Mouse (Mus musculus) MEL (cell line): Measurements from ENCODE around the gene Pax6. TPM values are rescaled to one million over a fixed set of nuclear protein-coding genes. Genes with fewer than 3 reads are reported as not detected.

Experiments
- DNase-seq: peaks from one replicate; pipeline ENCODE4 v3.0.0; 2011; ENCODE audit warnings: low read depth, low spot score
- H3K27ac ChIP-seq: 2 replicates; pipeline ENCODE4 v1.5.1; 2012; ENCODE audit warnings: low read depth, mild to moderate bottlenecking, control low read depth, low read length, moderate library complexity; ENCODE audit not compliant: control insufficient read depth
- H3K27me3 ChIP-seq, 2 experiments: fragments of 150-350 bp in 1 of 2; sonication (generic) in 1 of 2; 2 replicates each; pipeline ENCODE4 v1.6.1; 2012; ENCODE audit warnings: low read length in 2 of 2, mild to moderate bottlenecking in 2 of 2, improper control_type of control experiment in 1 of 2, moderate library complexity in 1 of 2; ENCODE audit not compliant: insufficient read depth in 2 of 2, control insufficient read depth in 1 of 2
- H3K36me3 ChIP-seq, 2 experiments: 2 replicates each; pipeline ENCODE4 v1.6.1; 2012 to 2014; ENCODE audit warnings: low read length in 2 of 2, improper control_type of control experiment in 1 of 2, inconsistent platforms in 1 of 2, mild to moderate bottlenecking in 1 of 2; ENCODE audit not compliant: insufficient read depth in 2 of 2, control insufficient read depth in 1 of 2
- H3K4me1 ChIP-seq, 2 experiments: fragments of 150-350 bp in 1 of 2; sonication (generic) in 1 of 2; 2 replicates each; pipeline ENCODE4 v1.6.1; 2012; ENCODE audit warnings: low read length in 2 of 2, improper control_type of control experiment in 1 of 2, mild to moderate bottlenecking in 1 of 2; ENCODE audit not compliant: insufficient read depth in 2 of 2, control insufficient read depth in 1 of 2
- H3K4me3 ChIP-seq, 2 experiments: fragments of 150-350 bp in 1 of 2; sonication (generic) in 1 of 2; 2 replicates each; pipeline ENCODE4 v1.5.1; 2012; ENCODE audit warnings: low read depth in 2 of 2, low read length in 2 of 2, mild to moderate bottlenecking in 2 of 2, moderate library complexity in 2 of 2, control low read depth in 1 of 2, improper control_type of control experiment in 1 of 2; ENCODE audit not compliant: control insufficient read depth in 1 of 2, insufficient read depth in 1 of 2
- H3K79me2 ChIP-seq: 2 replicates; pipeline ENCODE4 v1.6.1; 2012; ENCODE audit warnings: mild to moderate bottlenecking, low read length, moderate library complexity; ENCODE audit not compliant: control insufficient read depth, poor library complexity, insufficient read depth
- H3K9ac ChIP-seq: 2 replicates; pipeline ENCODE4 v1.6.1; 2012; ENCODE audit warnings: low read depth, mild to moderate bottlenecking, control low read depth, low read length, moderate library complexity; ENCODE audit not compliant: control insufficient read depth, poor library complexity, severe bottlenecking
- H3K9me3 ChIP-seq: fragments of 150-350 bp; sonication (generic); replicated peaks from 2 replicates; pipeline ENCODE4 v1.6.1; 2012; ENCODE audit warnings: mild to moderate bottlenecking, low read length, improper control_type of control experiment, moderate library complexity; ENCODE audit not compliant: insufficient read depth
- BHLHE40 ChIP-seq: IDR thresholded peaks from 2 replicates; pipeline ENCODE4 v1.6.1; 2012; ENCODE audit warnings: low read depth, mild to moderate bottlenecking, inconsistent platforms, low read length, improper control_type of control experiment, borderline replicate concordance
- CHD1 ChIP-seq: IDR thresholded peaks from 2 replicates; pipeline ENCODE4 v1.6.1; 2012; ENCODE audit warnings: low read depth, mild to moderate bottlenecking, inconsistent platforms, low read length, improper control_type of control experiment
- CHD2 ChIP-seq: IDR thresholded peaks from 2 replicates; pipeline ENCODE4 v1.6.1; 2011; ENCODE audit warnings: low read length, improper control_type of control experiment
- CTCF ChIP-seq, 3 experiments: IDR thresholded peaks in 2 of 3; conservative IDR thresholded peaks in 1 of 3; 2 replicates each; pipeline ENCODE4 v1.5.1; 2011 to 2012; ENCODE audit warnings: low read length in 3 of 3, low read depth in 2 of 3, mild to moderate bottlenecking in 2 of 3, improper control_type of control experiment in 1 of 3, inconsistent platforms in 1 of 3, mixed read lengths in 1 of 3, moderate library complexity in 1 of 3; ENCODE audit not compliant: control insufficient read depth in 1 of 3, insufficient read depth in 1 of 3, poor library complexity in 1 of 3, severe bottlenecking in 1 of 3
- ELF1 ChIP-seq: IDR thresholded peaks from 2 replicates; pipeline ENCODE4 v1.6.1; 2014; ENCODE audit warnings: low read depth, mild to moderate bottlenecking, inconsistent platforms, low read length, improper control_type of control experiment, moderate library complexity
- ETS1 ChIP-seq: IDR thresholded peaks from 2 replicates; pipeline ENCODE4 v1.6.1; 2012; ENCODE audit warnings: low read depth, mild to moderate bottlenecking, inconsistent platforms, low read length, improper control_type of control experiment, moderate library complexity
- GABPA ChIP-seq: IDR thresholded peaks from 2 replicates; pipeline ENCODE4 v1.6.1; 2012; ENCODE audit warnings: low read depth, mild to moderate bottlenecking, inconsistent platforms, low read length, improper control_type of control experiment, moderate library complexity
- JUND ChIP-seq: IDR thresholded peaks from 2 replicates; pipeline ENCODE4 v1.6.1; 2011; ENCODE audit warnings: low read depth, mild to moderate bottlenecking, improper control_type of control experiment, low read length
- KAT2A ChIP-seq: conservative IDR thresholded peaks from 2 replicates; pipeline ENCODE4 v1.6.1; 2012; ENCODE audit warnings: low read depth, low read length, improper control_type of control experiment, inconsistent platforms
- MAFK ChIP-seq: IDR thresholded peaks from 2 replicates; pipeline ENCODE4 v1.6.1; 2011; ENCODE audit warnings: low read depth, mild to moderate bottlenecking, low read length, improper control_type of control experiment, borderline replicate concordance
- MAX ChIP-seq: IDR thresholded peaks from 2 replicates; pipeline ENCODE4 v1.6.1; 2011; ENCODE audit warnings: low read length, improper control_type of control experiment
- MAZ ChIP-seq: IDR thresholded peaks from 2 replicates; pipeline ENCODE4 v1.6.1; 2012; ENCODE audit warnings: low read depth, mild to moderate bottlenecking, inconsistent platforms, low read length, improper control_type of control experiment
- MEF2A ChIP-seq: IDR thresholded peaks from 2 replicates; pipeline ENCODE4 v1.6.1; 2014; ENCODE audit warnings: low read depth, mild to moderate bottlenecking, inconsistent platforms, low read length, improper control_type of control experiment; ENCODE audit not compliant: poor library complexity, insufficient replicate concordance, severe bottlenecking; ENCODE audit errors: extremely low read depth
- MXI1 ChIP-seq: IDR thresholded peaks from 2 replicates; pipeline ENCODE4 v1.6.1; 2011; ENCODE audit warnings: mild to moderate bottlenecking, low read depth, low read length, improper control_type of control experiment
- MYB ChIP-seq: IDR thresholded peaks from 2 replicates; pipeline ENCODE4 v1.6.1; 2011; ENCODE audit warnings: mild to moderate bottlenecking, low read depth, low read length, improper control_type of control experiment
- NRF1 ChIP-seq: IDR thresholded peaks from 2 replicates; pipeline ENCODE4 v1.6.1; 2014; ENCODE audit warnings: low read depth, mild to moderate bottlenecking, inconsistent platforms, low read length, improper control_type of control experiment, moderate library complexity; ENCODE audit not compliant: poor library complexity, insufficient read depth, severe bottlenecking
- POLR2AphosphoS2 ChIP-seq: IDR thresholded peaks from 2 replicates; pipeline ENCODE4 v1.6.1; 2011; ENCODE audit warnings: low read length, improper control_type of control experiment
- RAD21 ChIP-seq: IDR thresholded peaks from 2 replicates; pipeline ENCODE4 v1.6.1; 2011; ENCODE audit warnings: mild to moderate bottlenecking, low read depth, low read length, improper control_type of control experiment
- SIN3A ChIP-seq: IDR thresholded peaks from 2 replicates; pipeline ENCODE4 v1.6.1; 2012; ENCODE audit warnings: low read length, improper control_type of control experiment, inconsistent platforms
- TAL1 ChIP-seq: IDR thresholded peaks from 2 replicates; pipeline ENCODE4 v1.6.1; 2012; ENCODE audit warnings: mild to moderate bottlenecking, inconsistent platforms, low read length, moderate library complexity, mixed read lengths
- UBTF ChIP-seq: IDR thresholded peaks from 2 replicates; pipeline ENCODE4 v1.6.1; 2012; ENCODE audit warnings: low read depth, mild to moderate bottlenecking, inconsistent platforms, low read length, improper control_type of control experiment, moderate library complexity, borderline replicate concordance; ENCODE audit not compliant: insufficient read depth
- USF1 ChIP-seq: IDR thresholded peaks from 2 replicates; pipeline ENCODE4 v1.6.1; 2014; ENCODE audit warnings: low read depth, mild to moderate bottlenecking, inconsistent platforms, low read length, improper control_type of control experiment, moderate library complexity
- USF2 ChIP-seq, 2 experiments: IDR thresholded peaks; 2 replicates each; pipeline ENCODE4 v1.6.1; 2011 to 2012; ENCODE audit warnings: improper control_type of control experiment in 2 of 2, low read length in 2 of 2, borderline replicate concordance in 1 of 2, inconsistent platforms in 1 of 2, low read depth in 1 of 2, mild to moderate bottlenecking in 1 of 2; ENCODE audit not compliant: insufficient read depth in 1 of 2
- ZKSCAN1 ChIP-seq: IDR thresholded peaks from 2 replicates; pipeline ENCODE4 v1.6.1; 2012; ENCODE audit warnings: low read depth, mild to moderate bottlenecking, inconsistent platforms, low read length, improper control_type of control experiment, moderate library complexity
- ZNF384 ChIP-seq: IDR thresholded peaks from 2 replicates; pipeline ENCODE4 v1.6.1; 2012; ENCODE audit warnings: low read depth, mild to moderate bottlenecking, inconsistent platforms, low read length, improper control_type of control experiment
- polyA plus RNA-seq, 2 experiments: library from polyadenylated mRNA; stranded (reverse) in 1 of 2; unstranded in 1 of 2; fragments of >175 nt in 1 of 2; fragments of >200 nt in 1 of 2; gene quantifications; 2 replicates each; pipeline versions ENCODE4 v1.2.1 to v1.2.4; 2012; ENCODE audit warnings: low replicate concordance in 2 of 2, low read depth in 1 of 2; ENCODE audit not compliant: insufficient read length in 2 of 2, insufficient read depth in 1 of 2, missing spikeins in 1 of 2
- total RNA-seq: library from RNA; depleted of rRNA; stranded (reverse); fragments of 300-350 nt; gene quantifications from 2 replicates; pipeline ENCODE4 v1.2.3, GENCODE M21; 2012

Gene Pax6
- total and polyA plus RNA-seq, 3 experiments, result 7.5 to 17.6 TPM; not detected in 1

DNA sequence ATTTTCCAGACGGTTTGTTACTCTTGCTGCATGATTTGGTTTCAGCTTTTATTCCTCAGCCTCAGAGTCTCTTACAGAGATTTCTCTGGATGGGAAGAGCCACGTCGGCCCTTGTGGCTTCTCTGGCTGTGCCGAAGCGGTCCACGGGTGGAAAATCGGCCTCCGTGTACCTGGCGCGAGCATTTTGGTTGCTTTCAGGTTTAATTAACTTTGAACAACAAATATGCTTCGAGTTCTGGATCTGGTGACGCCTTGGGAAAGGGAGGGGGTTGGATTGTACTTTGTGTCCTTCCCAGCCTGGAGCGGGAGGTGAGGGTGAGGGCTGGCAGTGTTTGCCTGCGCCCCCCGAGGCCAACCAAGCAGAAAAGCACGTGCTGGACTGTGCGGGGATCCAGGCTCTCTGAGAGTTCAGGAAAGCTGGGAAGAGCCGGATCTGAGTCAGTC is 7.1 kb upstream of the Pax6 start:
- DNase-seq, result no peak
- Histone ChIP-seq H3K9ac (no peak overlapping the region), H3K27ac (no peak overlapping the region), H3K36me3 (no peaks in the 10 kb centered on the region), H3K27me3 (no peaks in the 10 kb centered on the region; a peak in 2 of 4 replicates), H3K9me3 (no peaks in the 10 kb centered on the region), H3K4me1 (no peaks in the 10 kb centered on the region), H3K4me3 (no peak overlapping the region), H3K79me2 (no peaks in the 10 kb centered on the region)
- TF ChIP-seq USF2 (IDR thresholded peaks at IDR 0.05; ENCODE audit: borderline replicate concordance in 1 of 2, insufficient read depth in 1 of 2, low read depth in 1 of 2, low read length in 2 of 2), result no peak
- no peak for TF ChIP-seq ELF1
- TF ChIP-seq MAX, result no peak
- no peak for TF ChIP-seq JUND
- no peak for TF ChIP-seq CTCF (IDR thresholded peaks at IDR 0.05 in 2 of 3, conservative IDR thresholded peaks at IDR 0.05 in 1 of 3; ENCODE audit: control insufficient read depth in 1 of 3, insufficient read depth in 1 of 3, low read depth in 2 of 3, low read length in 3 of 3, poor library complexity in 1 of 3, severe bottlenecking in 1 of 3)
- no peak for TF ChIP-seq ZKSCAN1
- TF ChIP-seq KAT2A, result no peak
- TF ChIP-seq MEF2A, result no peak
- no peak for TF ChIP-seq MXI1
- no peak for TF ChIP-seq RAD21
- TF ChIP-seq USF1, result no peak
- TF ChIP-seq ZNF384, result no peak
- no peak for TF ChIP-seq GABPA
- no peak for TF ChIP-seq ETS1

DNA sequence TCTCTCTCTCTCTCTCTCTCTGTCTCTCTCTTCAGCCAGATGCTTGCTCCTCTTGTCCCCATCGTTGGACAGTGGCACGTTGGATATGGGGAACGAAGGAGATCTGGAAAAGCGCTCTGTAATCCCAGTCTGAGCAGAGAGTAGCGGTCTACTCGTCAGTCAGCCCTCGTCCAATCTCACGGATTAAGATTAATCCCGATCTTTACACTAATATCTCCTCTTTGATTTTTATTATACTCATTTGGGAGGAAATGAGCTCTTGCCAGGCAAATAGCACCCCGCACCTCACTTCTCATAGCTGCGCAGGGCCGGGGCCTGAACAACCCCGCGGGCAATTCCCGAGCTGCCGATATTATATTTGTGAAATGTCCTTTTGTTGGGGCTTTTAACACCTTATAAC is 6.6 kb upstream of the Pax6 start:
- no peaks in the 10 kb centered on the region; a peak in 2 of 4 replicates for H3K27me3 ChIP-seq
- H3K9ac ChIP-seq, result no peak overlapping the region
- no peaks in the 10 kb centered on the region for H3K9me3 ChIP-seq
- H3K27ac ChIP-seq, result no peak overlapping the region
- H3K79me2 ChIP-seq, result no peaks in the 10 kb centered on the region
- H3K4me1 ChIP-seq, result no peaks in the 10 kb centered on the region
- TF ChIP-seq POLR2AphosphoS2 (no peak), CHD1 (no peak), UBTF (no peak), MYB (no peak), NRF1 (no peak), GABPA (no peak), SIN3A (no peak), MAFK (no peak), ELF1 (no peak), MAX (no peak), BHLHE40 (no peak), CHD2 (no peak), USF1 (no peak), TAL1 (no peak), MAZ (no peak)
- TF ChIP-seq, all 39 proteins: peak for 0
- DNase-seq, result no peak
- Histone ChIP-seq H3K36me3 (no peaks in the 10 kb centered on the region), H3K4me3 (no peak overlapping the region)
